Mouse (Mus musculus): ENCODE results near the gene Jmy.

DNA sequence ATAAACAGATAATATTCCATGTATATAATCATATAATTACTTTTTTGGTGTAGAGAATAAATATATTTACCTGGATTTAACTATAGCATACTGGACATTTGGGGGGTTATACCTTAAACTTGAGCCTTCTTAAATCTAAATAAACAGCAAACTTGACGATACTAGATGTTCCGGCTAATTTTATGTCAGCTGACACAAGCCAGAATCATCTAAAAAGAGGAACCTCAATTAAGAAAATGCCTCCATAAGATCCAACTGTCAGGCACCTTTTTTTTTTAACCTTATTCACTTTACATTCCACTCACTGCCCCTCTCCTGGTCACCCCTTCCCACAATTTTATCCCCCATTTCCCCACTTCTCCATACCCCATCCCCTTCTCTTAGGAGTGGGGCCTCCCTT, 116.0 kb downstream of the Jmy start:
- TF ChIP-seq CEBPB (IDR thresholded peaks at IDR 0.05; ENCODE audit: insufficient read depth, poor library complexity, severe bottlenecking) (no peak), POLR2A (IDR thresholded peaks at IDR 0.05; ENCODE audit: insufficient read length, low read depth) (no peak), POLR2AphosphoS2 (IDR thresholded peaks at IDR 0.05; ENCODE audit: insufficient read length, low read depth) (no peak), MAX (IDR thresholded peaks at IDR 0.05; ENCODE audit: low read depth) (no peak), MYOG (IDR thresholded peaks at IDR 0.05; ENCODE audit: control insufficient read depth in 1 of 3, insufficient read depth in 1 of 3, insufficient read length in 2 of 3, low read depth in 2 of 3) (no peak)
